Mouse (Mus musculus): ENCODE data around the gene Ptgr1. TPM values are rescaled to one million over a fixed set of nuclear protein-coding genes. Genes with fewer than 3 reads are reported as not detected.

Gene Ptgr1
- 22.8 and 24.0 TPM in 2 replicates for polyA plus RNA-seq (2014; fragmentation: Nextera tagmentation; extraction: Ambion mirVana)

DNA sequence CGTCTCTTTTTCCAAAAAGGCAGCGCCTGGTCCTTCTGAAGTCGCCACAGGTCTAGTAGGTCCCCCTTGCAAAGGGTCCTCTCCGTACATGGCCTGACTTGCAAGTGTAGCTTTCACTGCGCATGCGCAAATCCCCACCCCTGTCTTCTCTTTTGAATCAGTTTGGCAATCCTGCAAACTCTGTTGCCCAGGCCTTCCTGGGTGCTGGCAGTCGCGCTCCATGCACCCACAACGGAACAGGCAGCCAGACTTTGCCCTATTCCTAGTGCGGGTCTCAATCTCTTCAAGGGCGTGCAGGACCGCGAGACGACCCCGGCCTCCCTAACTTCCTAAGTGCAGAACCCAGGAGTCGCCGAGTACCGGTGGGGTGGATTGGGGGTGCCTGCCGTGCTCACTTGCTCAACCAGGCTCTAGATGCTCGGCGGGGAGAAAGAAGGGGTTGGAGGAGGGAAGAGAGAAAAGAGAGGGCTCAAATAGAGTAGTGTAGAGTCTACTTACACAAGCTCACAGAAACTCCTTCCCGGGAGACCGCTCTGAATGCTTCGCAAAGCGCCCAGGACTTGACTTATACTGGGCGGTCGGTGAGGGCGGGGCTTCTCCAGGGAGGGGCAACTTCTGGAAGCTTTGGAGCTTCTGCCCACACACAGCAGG lies at the start of gene Ptgr1:
TSS of gene Ptgr1 (minus strand) at position 580 of the 651 bp plus-strand sequence.
- H3K9me3 ChIP-seq (replicated peaks; ENCODE audit: control insufficient read depth, low read length) = no peaks in the 10 kb centered on the region
- no peak within 1 kb of the TSS for H3K27ac ChIP-seq (replicated peaks; ENCODE audit: low read depth, low read length)
- H3K4me1 ChIP-seq (ENCODE audit: control insufficient read depth, insufficient read depth, low read length) = no peaks in the 10 kb centered on the region
- H3K27me3 ChIP-seq (ENCODE audit: control insufficient read depth, insufficient read depth, low read length) = no peaks in the 10 kb centered on the region
- DNase-seq (ENCODE audit: low spot score) = peak; percentile 85
- H3K4me3 ChIP-seq (ENCODE audit: low read depth, low read length) = peak within 1 kb of the TSS; percentile 61
- 2% methylated on average over 28 of the region's 28 CpGs for WGBS
- H3K4me2 ChIP-seq (ENCODE audit: low read depth, low read length) = peak within 1 kb of the TSS; percentile 87
- peak within 1 kb of the TSS; percentile 66 for H3K9ac ChIP-seq (replicated peaks; ENCODE audit: low read length)
- peak; percentile 79 for ATAC-seq (replicated peaks; ENCODE audit: insufficient number of reproducible peaks, low FRiP score, low TSS enrichment, low read depth)
- no peaks in the 10 kb centered on the region for H3K36me3 ChIP-seq (replicated peaks; ENCODE audit: control insufficient read depth, insufficient read depth, low read depth, low read length)

- no peaks in the 10 kb centered on the region for H3K4me1 ChIP-seq (ENCODE audit: control insufficient read depth, insufficient read depth, low read length)
- DNase-seq (ENCODE audit: low spot score) (peak; percentile 7), ATAC-seq (replicated peaks; ENCODE audit: insufficient number of reproducible peaks, low FRiP score, low TSS enrichment, low read depth) (peak; percentile 19; the same call in 1 of the 2 replicates)
- peak overlapping the region; percentile 90 for H3K9ac ChIP-seq (replicated peaks; ENCODE audit: low read length)
- peak overlapping the region; percentile 79 for H3K4me3 ChIP-seq (ENCODE audit: low read depth, low read length)
- no peaks in the 10 kb centered on the region for H3K27me3 ChIP-seq (ENCODE audit: control insufficient read depth, insufficient read depth, low read length)
- H3K4me2 ChIP-seq (ENCODE audit: low read depth, low read length) = peak overlapping the region; percentile 82
- WGBS = 60% methylated on average over 18 of the region's 18 CpGs
- H3K36me3 ChIP-seq (replicated peaks; ENCODE audit: control insufficient read depth, insufficient read depth, low read depth, low read length) = peaks cover 3% of the 10 kb centered on the region; the same call in 1 of the 2 replicates
- no peaks in the 10 kb centered on the region for H3K9me3 ChIP-seq (replicated peaks; ENCODE audit: control insufficient read depth, low read length)
- no peak overlapping the region for H3K27ac ChIP-seq (replicated peaks; ENCODE audit: low read depth, low read length)
These were observed 48.9 kb upstream of the Ptgr1 start for GRCm38 (mm10) chr4:59035786-59036350.

- WGBS = 2% methylated on average over 76 of the region's 76 CpGs
- Histone ChIP-seq H3K4me1 (ENCODE audit: control insufficient read depth, insufficient read depth, low read length) (no peaks in the 10 kb centered on the region), H3K4me3 (ENCODE audit: low read depth, low read length) (peak within 1 kb of the TSS; percentile 79), H3K36me3 (replicated peaks; ENCODE audit: control insufficient read depth, insufficient read depth, low read depth, low read length) (no peaks in the 10 kb centered on the region; the same call in 1 of the 2 replicates), H3K27ac (replicated peaks; ENCODE audit: low read depth, low read length) (peak within 1 kb of the TSS; percentile 35), H3K9ac (replicated peaks; ENCODE audit: low read length) (peak within 1 kb of the TSS; percentile 90), H3K27me3 (ENCODE audit: control insufficient read depth, insufficient read depth, low read length) (no peaks in the 10 kb centered on the region), H3K9me3 (replicated peaks; ENCODE audit: control insufficient read depth, low read length) (no peaks in the 10 kb centered on the region), H3K4me2 (ENCODE audit: low read depth, low read length) (peak within 1 kb of the TSS; percentile 82)
- ATAC-seq (replicated peaks; ENCODE audit: insufficient number of reproducible peaks, low FRiP score, low TSS enrichment, low read depth) (peak; percentile 75), DNase-seq (ENCODE audit: low spot score) (peak; percentile 69)
These were observed 48.2 kb upstream of the Ptgr1 start, which contains the start of gene Gng10 for GRCm38 (mm10) chr4:59034918-59035785. Gng10 (plus strand) TSS chr4:59035088.

DNA sequence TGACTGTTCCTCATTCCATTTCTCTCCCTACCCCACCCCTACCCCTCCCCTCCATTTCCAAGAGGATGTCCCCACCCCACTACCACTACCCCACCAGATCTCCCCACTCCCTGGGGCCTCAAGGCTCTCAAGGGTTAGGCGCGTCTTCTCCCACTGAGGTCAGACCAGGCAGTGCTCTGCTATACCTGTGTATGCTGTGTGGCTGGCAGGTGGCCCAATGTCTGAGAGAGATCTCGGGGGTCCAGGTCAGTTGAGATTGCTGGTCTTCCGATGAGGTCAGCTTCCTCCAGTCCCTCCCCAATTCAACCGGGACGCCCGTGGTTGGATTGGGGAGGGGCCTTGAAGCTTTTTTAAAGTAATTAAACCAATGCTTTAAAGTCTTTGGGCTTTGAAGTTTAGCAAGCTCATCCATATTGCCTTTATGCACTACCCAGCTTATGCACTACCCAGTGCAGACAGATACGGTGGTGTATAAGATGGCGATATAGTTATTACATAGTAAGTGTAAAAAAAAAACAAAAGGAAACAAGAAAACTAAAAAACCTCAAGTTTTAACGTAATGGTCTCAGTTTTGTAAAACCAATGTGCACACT lies 47.5 kb upstream of the Ptgr1 start:
- Histone ChIP-seq H3K36me3 (replicated peaks; ENCODE audit: control insufficient read depth, insufficient read depth, low read depth, low read length) (no peaks in the 10 kb centered on the region), H3K4me1 (ENCODE audit: control insufficient read depth, insufficient read depth, low read length) (no peaks in the 10 kb centered on the region), H3K27me3 (ENCODE audit: control insufficient read depth, insufficient read depth, low read length) (no peaks in the 10 kb centered on the region), H3K27ac (replicated peaks; ENCODE audit: low read depth, low read length) (no peak overlapping the region), H3K4me2 (ENCODE audit: low read depth, low read length) (peak overlapping the region; percentile 82; the same call in 1 of the 2 replicates), H3K4me3 (ENCODE audit: low read depth, low read length) (peak overlapping the region; percentile 79), H3K9ac (replicated peaks; ENCODE audit: low read length) (peak overlapping the region; percentile 90), H3K9me3 (replicated peaks; ENCODE audit: control insufficient read depth, low read length) (no peaks in the 10 kb centered on the region)
- no peak for DNase-seq (ENCODE audit: low spot score)
- ATAC-seq (replicated peaks; ENCODE audit: insufficient number of reproducible peaks, low FRiP score, low TSS enrichment, low read depth) = no peak
- WGBS = 80% methylated on average over 10 of the region's 10 CpGs

GRCm38 (mm10) chr4:59016922-59017321 lies 30.0 kb upstream of the Ptgr1 start:
- no peak overlapping the region for H3K9ac ChIP-seq (replicated peaks; ENCODE audit: low read length)
- H3K27ac ChIP-seq (replicated peaks; ENCODE audit: low read depth, low read length) = no peak overlapping the region
- H3K4me2 ChIP-seq (ENCODE audit: low read depth, low read length) = no peak overlapping the region
- 89% methylated on average over 2 of the region's 2 CpGs for WGBS
- ATAC-seq (replicated peaks; ENCODE audit: insufficient number of reproducible peaks, low FRiP score, low TSS enrichment, low read depth) (no peak), DNase-seq (ENCODE audit: low spot score) (no peak)
- H3K4me1 ChIP-seq (ENCODE audit: control insufficient read depth, insufficient read depth, low read length) = no peaks in the 10 kb centered on the region
- no peaks in the 10 kb centered on the region for H3K36me3 ChIP-seq (replicated peaks; ENCODE audit: control insufficient read depth, insufficient read depth, low read depth, low read length)
- no peak overlapping the region for H3K4me3 ChIP-seq (ENCODE audit: low read depth, low read length)
- no peaks in the 10 kb centered on the region for H3K9me3 ChIP-seq (replicated peaks; ENCODE audit: control insufficient read depth, low read length)
- no peaks in the 10 kb centered on the region for H3K27me3 ChIP-seq (ENCODE audit: control insufficient read depth, insufficient read depth, low read length)

- Histone ChIP-seq H3K36me3 (replicated peaks; ENCODE audit: control insufficient read depth, insufficient read depth, low read depth, low read length) (no peaks in the 10 kb centered on the region), H3K4me1 (ENCODE audit: control insufficient read depth, insufficient read depth, low read length) (no peaks in the 10 kb centered on the region), H3K27me3 (ENCODE audit: control insufficient read depth, insufficient read depth, low read length) (no peaks in the 10 kb centered on the region), H3K9me3 (replicated peaks; ENCODE audit: control insufficient read depth, low read length) (no peaks in the 10 kb centered on the region), H3K27ac (replicated peaks; ENCODE audit: low read depth, low read length) (no peak overlapping the region), H3K4me2 (ENCODE audit: low read depth, low read length) (no peak overlapping the region), H3K9ac (replicated peaks; ENCODE audit: low read length) (no peak overlapping the region), H3K4me3 (ENCODE audit: low read depth, low read length) (no peak overlapping the region)
- 86% methylated on average over 3 of the region's 3 CpGs for WGBS
- ATAC-seq (replicated peaks; ENCODE audit: insufficient number of reproducible peaks, low FRiP score, low TSS enrichment, low read depth) = no peak
- DNase-seq (ENCODE audit: low spot score) = no peak
These were observed 28.3 kb upstream of the Ptgr1 start for GRCm38 (mm10) chr4:59015181-59015580.

GRCm38 (mm10) chr4:59011446-59011845 lies 24.5 kb upstream of the Ptgr1 start:
- H3K27ac ChIP-seq (replicated peaks; ENCODE audit: low read depth, low read length) = no peak overlapping the region
- H3K9me3 ChIP-seq (replicated peaks; ENCODE audit: control insufficient read depth, low read length) = no peaks in the 10 kb centered on the region
- H3K4me1 ChIP-seq (ENCODE audit: control insufficient read depth, insufficient read depth, low read length) = no peaks in the 10 kb centered on the region
- no peak for DNase-seq (ENCODE audit: low spot score)
- no peak overlapping the region for H3K4me2 ChIP-seq (ENCODE audit: low read depth, low read length)
- no peak overlapping the region for H3K4me3 ChIP-seq (ENCODE audit: low read depth, low read length)
- H3K9ac ChIP-seq (replicated peaks; ENCODE audit: low read length) = no peak overlapping the region
- 84% methylated on average over 3 of the region's 3 CpGs for WGBS
- H3K36me3 ChIP-seq (replicated peaks; ENCODE audit: control insufficient read depth, insufficient read depth, low read depth, low read length) = no peaks in the 10 kb centered on the region
- no peak for ATAC-seq (replicated peaks; ENCODE audit: insufficient number of reproducible peaks, low FRiP score, low TSS enrichment, low read depth)
- H3K27me3 ChIP-seq (ENCODE audit: control insufficient read depth, insufficient read depth, low read length) = no peaks in the 10 kb centered on the region
